8 mouse cellular contexts compared by ENCODE assay signal in genomic region chr11:69125041-69125851, GRCm38 (mm10). TPM values are rescaled to one million over a fixed set of nuclear protein-coding genes. Genes with fewer than 3 reads are reported as not detected.
DNase-seq lines count a peak whose midpoint lies in the region; ATAC-seq lines count a peak whose summit lies in the region.

No protein-coding gene starts in this region.

- H3K27ac ChIP-seq in limb, embryonic 12.5 days, result peak overlapping the region; percentile 50; the same call in 1 of the 2 replicates
- H3K27ac ChIP-seq in midbrain, embryonic 14.5 days (replicated peaks; ENCODE audit: low read depth, low read length), result peak overlapping the region; percentile 82

- H3K9ac ChIP-seq in limb, embryonic 12.5 days (replicated peaks), result peak overlapping the region; percentile 63
- H3K9ac ChIP-seq in midbrain, embryonic 14.5 days (replicated peaks; ENCODE audit: low read length), result peak overlapping the region; percentile 54

- no peaks in the 10 kb centered on the region for H3K36me3 ChIP-seq in limb, embryonic 12.5 days
- H3K36me3 ChIP-seq in midbrain, embryonic 14.5 days (ENCODE audit: control insufficient read depth, insufficient read depth, low read length), result no peaks in the 10 kb centered on the region

- intact Hi-C loops in gastrocnemius, postnatal 14 days (cut with DNase I; ENCODE audit: low total_unique reads), result no loop called here

- peaks cover 22% of the 10 kb centered on the region for H3K27me3 ChIP-seq in limb, embryonic 12.5 days
- H3K27me3 ChIP-seq in midbrain, embryonic 14.5 days (ENCODE audit: control insufficient read depth, insufficient read depth, low read length), result peaks cover 4% of the 10 kb centered on the region; the same call in 1 of the 2 replicates

- under 1% methylated on average over 24 of the region's 24 CpGs for WGBS in limb, embryonic 12.5 days
- WGBS in midbrain, embryonic 14.5 days, result under 1% methylated on average over 24 of the region's 24 CpGs

- peak overlapping the region; percentile 90 for H3K4me2 ChIP-seq in limb, embryonic 12.5 days
- peak overlapping the region; percentile 85 for H3K4me2 ChIP-seq in midbrain, embryonic 14.5 days (ENCODE audit: low read length)

- peaks cover 27% of the 10 kb centered on the region for H3K4me1 ChIP-seq in limb, embryonic 12.5 days (replicated peaks)
- peaks cover 11% of the 10 kb centered on the region for H3K4me1 ChIP-seq in midbrain, embryonic 14.5 days (ENCODE audit: control insufficient read depth, insufficient read depth, low read length)

- peak; percentile 8; the same call in 1 of the 2 replicates for ATAC-seq in limb, embryonic 12.5 days (ENCODE audit: insufficient number of reproducible peaks, insufficient read depth, low FRiP score, low TSS enrichment, low read depth)
- peak; percentile 44 for ATAC-seq in midbrain, embryonic 14.5 days (ENCODE audit: low FRiP score, low TSS enrichment)

- no peaks in the 10 kb centered on the region for H3K9me3 ChIP-seq in limb, embryonic 12.5 days
- H3K9me3 ChIP-seq in midbrain, embryonic 14.5 days (ENCODE audit: control insufficient read depth, low read length), result no peaks in the 10 kb centered on the region

- peak overlapping the region; percentile 58 for H3K4me3 ChIP-seq in limb, embryonic 12.5 days (replicated peaks)
- H3K4me3 ChIP-seq in midbrain, embryonic 14.5 days (replicated peaks; ENCODE audit: low read depth, low read length), result peak overlapping the region; percentile 57

- DNase-seq in gastrocnemius, adult 18-20 months (ENCODE audit: low spot score), result peak; percentile 81
- DNase-seq in gastrocnemius, postnatal 14 days, result no peak
- DNase-seq in embryo, embryonic 11 days, result peak; percentile 90
- peak; percentile 85 to 92 for DNase-seq in heart, adult 18-20 months
- DNase-seq in kidney, adult 18-20 months, result peak; percentile 88
- peak; percentile 95 for DNase-seq in midbrain, embryonic 14.5 days
- peak; percentile 72 to 76 for DNase-seq in spleen, postnatal 10 days (ENCODE audit: low spot score in 2 of 2)

RNA-seq across cellular contexts. Expression of gene Aloxe3, which starts 0.5 kb away (rescaled TPM):
- not detected for total RNA-seq in gastrocnemius, adult 18-20 months (2021)
- not detected for total RNA-seq in gastrocnemius, postnatal 14 days (2021)
- total RNA-seq in heart, adult 18-20 months (2021), result not detected
- polyA plus RNA-seq in limb, embryonic 12.5 days (2016; fragmentation: Nextera tagmentation; extraction: Ambion mirVana), result 0.58 and 0.77 TPM in 2 replicates
- 2.8 and 3.2 TPM in 2 replicates for polyA plus RNA-seq in midbrain, embryonic 14.5 days (2014; fragmentation: Nextera tagmentation; extraction: Ambion mirVana)

RNA-seq across cellular contexts. Expression of gene 9130213A22Rik, which starts 2.9 kb away (rescaled TPM):
- total RNA-seq in gastrocnemius, adult 18-20 months (2021), result not detected
- total RNA-seq in gastrocnemius, postnatal 14 days (2021), result under 1 TPM in 1 of 2 experiments, not detected in 1; 0.18 TPM
- under 1 TPM; 0.23 to 0.27 TPM for total RNA-seq in heart, adult 18-20 months (2021)
- 0.22 and 0.76 TPM in 2 replicates for polyA plus RNA-seq in limb, embryonic 12.5 days (2016; fragmentation: Nextera tagmentation; extraction: Ambion mirVana)
- 0.22 and 0.23 TPM in 2 replicates for polyA plus RNA-seq in midbrain, embryonic 14.5 days (2014; fragmentation: Nextera tagmentation; extraction: Ambion mirVana)

RNA-seq across cellular contexts. Expression of gene Hes7, which starts 5.0 kb away (rescaled TPM):
- total RNA-seq in gastrocnemius, adult 18-20 months (2021), result not detected
- under 1 TPM in 1 of 2 experiments, not detected in 1; 0.10 TPM for total RNA-seq in gastrocnemius, postnatal 14 days (2021)
- total RNA-seq in heart, adult 18-20 months (2021), result under 1 TPM in 1 of 2 experiments, not detected in 1; 0.15 TPM
- polyA plus RNA-seq in limb, embryonic 12.5 days (2016; fragmentation: Nextera tagmentation; extraction: Ambion mirVana), result 0.56 and 0.74 TPM in 2 replicates
- 0.26 and 0.78 TPM in 2 replicates for polyA plus RNA-seq in midbrain, embryonic 14.5 days (2014; fragmentation: Nextera tagmentation; extraction: Ambion mirVana)

RNA-seq across cellular contexts. Expression of gene Per1, which starts 30.2 kb away (rescaled TPM):
- 10 to 100 TPM; 41.9 to 72.2 TPM for total RNA-seq in gastrocnemius, adult 18-20 months (2021)
- 10 to 100 TPM; 22.1 to 77.5 TPM for total RNA-seq in gastrocnemius, postnatal 14 days (2021)
- total RNA-seq in heart, adult 18-20 months (2021), result 10 to 100 TPM; 38.8 to 48.5 TPM
- polyA plus RNA-seq in limb, embryonic 12.5 days (2016; fragmentation: Nextera tagmentation; extraction: Ambion mirVana), result 7.2 and 10.4 TPM in 2 replicates
- 9.3 and 13.1 TPM in 2 replicates for polyA plus RNA-seq in midbrain, embryonic 14.5 days (2014; fragmentation: Nextera tagmentation; extraction: Ambion mirVana)

RNA-seq across cellular contexts. Expression of gene Alox12b, which starts 31.5 kb away (rescaled TPM):
- total RNA-seq in gastrocnemius, adult 18-20 months (2021), result not detected
- total RNA-seq in gastrocnemius, postnatal 14 days (2021), result not detected
- total RNA-seq in heart, adult 18-20 months (2021), result not detected
- polyA plus RNA-seq in limb, embryonic 12.5 days (2016; fragmentation: Nextera tagmentation; extraction: Ambion mirVana), result 0.08 TPM in 1 of 2 replicates, not detected in the other
- 0.08 and 0.22 TPM in 2 replicates for polyA plus RNA-seq in midbrain, embryonic 14.5 days (2014; fragmentation: Nextera tagmentation; extraction: Ambion mirVana)
